Mouse (Mus musculus) small intestine, adult 10 weeks (tissue): ENCODE data around the gene Tomm6. TPM values are rescaled to one million over a fixed set of nuclear protein-coding genes. Genes with fewer than 3 reads are reported as not detected.

Source experiments
- polyA plus RNA-seq: library from polyadenylated mRNA; stranded (reverse); fragments of 350-450 nt; fragmentation: Illumina TruSeq; extraction: RNeasy Lipid Tissue Mini Kit (QIAGEN cat#74804); gene quantifications from one replicate; pipeline ENCODE4 v1.2.3, GENCODE M21; 2014; ENCODE audit warnings: low replicate concordance

Tomm6 gene
- 9.0 TPM for polyA plus RNA-seq

GRCm38 (mm10) chr17:47688344-47688607 lies at the start of gene Tomm6:
TSS of gene Tomm6 (minus strand) at chr17:47688386.

GRCm38 (mm10) chr17:47736856-47737255 lies 48.7 kb upstream of the Tomm6 start, which contains the start of gene Tfeb:
TSS of gene Tfeb (plus strand) at chr17:47737030.

GRCm38 (mm10) chr17:47726566-47726965 lies 38.4 kb upstream of the Tomm6 start, which contains the start of gene Pgc:
TSS of gene Pgc (plus strand) at chr17:47726842.

GRCm38 (mm10) chr17:47694503-47695336 lies 6.5 kb upstream of the Tomm6 start, which contains the start of gene Prickle4:
TSS of gene Prickle4 (minus strand) at chr17:47694736.

GRCm38 (mm10) chr17:47694442-47694502 lies 6.1 kb upstream of the Tomm6 start, which contains the start of gene Gm21981:
TSS of gene Gm21981 (minus strand) at chr17:47694455.

GRCm38 (mm10) chr17:47688608-47689575 lies 706 bp upstream of the Tomm6 start, which contains the start of gene Frs3:
TSS of gene Frs3 (plus strand) at chr17:47689030.

Other genes with a start within 250 kb of the Tomm6 start
- 3.7 TPM for gene Taf8, start 186.1 kb downstream of the Tomm6 start, polyA plus RNA-seq
- 1.9 TPM for gene Ccnd3, start 183.3 kb downstream of the Tomm6 start, polyA plus RNA-seq
- gene Bysl, start 76.9 kb downstream of the Tomm6 start, polyA plus RNA-seq, result 0.45 TPM
- gene Med20, start 76.8 kb downstream of the Tomm6 start, polyA plus RNA-seq, result 11.1 TPM
- gene Gm20517, start 76.8 kb downstream of the Tomm6 start, polyA plus RNA-seq, result 0.37 TPM
- 6.0 TPM for gene Usp49, start 57.7 kb downstream of the Tomm6 start, polyA plus RNA-seq
- gene Frs3, start 644 bp upstream of the Tomm6 start, polyA plus RNA-seq, result 0.67 TPM
- not detected for gene Gm21981, start 6.1 kb upstream of the Tomm6 start, polyA plus RNA-seq
- gene Prickle4, start 6.3 kb upstream of the Tomm6 start, polyA plus RNA-seq, result not detected
- gene Pgc, start 38.5 kb upstream of the Tomm6 start, polyA plus RNA-seq, result not detected
- not detected for gene Tfeb, start 48.6 kb upstream of the Tomm6 start, polyA plus RNA-seq
- gene Mdfi, start 146.3 kb upstream of the Tomm6 start, polyA plus RNA-seq, result not detected
- 0.19 TPM for gene Foxp4, start 236.3 kb upstream of the Tomm6 start, polyA plus RNA-seq